Mouse (Mus musculus) midbrain, embryonic 10.5 days (tissue): ENCODE results near the gene Xxylt1. TPM values are rescaled to one million over a fixed set of nuclear protein-coding genes. Genes with fewer than 3 reads are reported as not detected.

Source experiments
- DNase-seq: peaks from one replicate; pipeline ENCODE4 v3.0.0-alpha.2; 2017; ENCODE audit warnings: low spot score
- H3K27ac ChIP-seq: fragments of 300-500 bp; sonication (generic); replicated peaks from 2 replicates; pipeline ENCODE4 v1.5.1; 2016; ENCODE audit warnings: mild to moderate bottlenecking
- H3K27me3 ChIP-seq: fragments of 300-500 bp; sonication (generic); 2 replicates; pipeline ENCODE4 v1.6.1; 2016; ENCODE audit warnings: low read depth, mild to moderate bottlenecking; ENCODE audit not compliant: poor library complexity, severe bottlenecking
- H3K36me3 ChIP-seq: fragments of 300-500 bp; sonication (generic); 2 replicates; pipeline ENCODE4 v1.6.1; 2016; ENCODE audit warnings: mild to moderate bottlenecking, moderate library complexity
- H3K4me1 ChIP-seq: fragments of 300-500 bp; sonication (generic); 2 replicates; pipeline ENCODE4 v1.6.1; 2016
- H3K4me3 ChIP-seq: fragments of 300-500 bp; sonication (generic); 2 replicates; pipeline ENCODE4 v1.5.1; 2016; ENCODE audit warnings: mild to moderate bottlenecking, moderate library complexity
- H3K9me3 ChIP-seq: fragments of 300-500 bp; sonication (generic); replicated peaks from 2 replicates; pipeline ENCODE4 v1.6.1; 2016; ENCODE audit warnings: mild to moderate bottlenecking
- WGBS: fragments of 180-500 bp; shearing (Covaris S2); methylation state at CpG from one replicate; pipeline ENCODE4 v1.1.7; 2016; 5-methylcytosine and 5-hydroxymethylcytosine counted together
- polyA plus RNA-seq: library from polyadenylated mRNA; unstranded; fragments of >200 nt; fragmentation: Nextera tagmentation; extraction: Ambion mirVana; gene quantifications from 2 replicates; pipeline ENCODE4 v1.2.1, GENCODE M21; 2016

Gene Xxylt1
- 13.6 and 14.0 TPM in 2 replicates for polyA plus RNA-seq

GRCm38 (mm10) chr16:31081125-31081664, at the start of gene Xxylt1:
Gene Xxylt1 (minus strand): TSS chr16:31081432.
- WGBS: under 1% methylated on average over 54 of the region's 54 CpGs
- peak within 1 kb of the TSS; percentile 82 for H3K4me3 ChIP-seq

GRCm38 (mm10) chr16:31128116-31128515, 46.9 kb upstream of the Xxylt1 start:
- Histone ChIP-seq H3K36me3 (peaks cover 26% of the 10 kb centered on the region), H3K9me3 (no peaks in the 10 kb centered on the region), H3K27me3 (no peaks in the 10 kb centered on the region), H3K27ac (no peak overlapping the region), H3K4me1 (no peaks in the 10 kb centered on the region), H3K4me3 (no peak overlapping the region)
- 92% methylated on average over 5 of the region's 5 CpGs for WGBS
- no peak for DNase-seq

More at GRCm38 (mm10) chr16:31081125-31081664, at the start of gene Xxylt1:
- no peaks in the 10 kb centered on the region for H3K27me3 ChIP-seq
- DNase-seq: peak; percentile 95
- 0 out of 2 replicates have a peak, but pooled peaks cover 2% of the 10 kb centered on the region for H3K36me3 ChIP-seq
- peak within 1 kb of the TSS; percentile 84 for H3K27ac ChIP-seq
- no peaks in the 10 kb centered on the region for H3K9me3 ChIP-seq
- H3K4me1 ChIP-seq: peaks cover 26% of the 10 kb centered on the region

- Histone ChIP-seq H3K4me3 (no peak overlapping the region), H3K36me3 (peaks cover 28% of the 10 kb centered on the region), H3K9me3 (no peaks in the 10 kb centered on the region), H3K4me1 (no peaks in the 10 kb centered on the region), H3K27me3 (no peaks in the 10 kb centered on the region), H3K27ac (no peak overlapping the region)
- WGBS: 63% methylated on average over 5 of the region's 5 CpGs
- DNase-seq: no peak
Measured at GRCm38 (mm10) chr16:31124991-31125390, 43.8 kb upstream of the Xxylt1 start.

- WGBS: 96% methylated on average over 6 of the region's 6 CpGs
- Histone ChIP-seq H3K4me1 (no peaks in the 10 kb centered on the region), H3K27ac (no peak overlapping the region), H3K36me3 (peaks cover 26% of the 10 kb centered on the region), H3K9me3 (no peaks in the 10 kb centered on the region), H3K4me3 (no peak overlapping the region), H3K27me3 (no peaks in the 10 kb centered on the region)
- no peak for DNase-seq
Measured at GRCm38 (mm10) chr16:31121612-31122011, 40.4 kb upstream of the Xxylt1 start.

- H3K9me3 ChIP-seq: peaks cover 5% of the 10 kb centered on the region; the same call in 1 of the 2 replicates
- H3K27ac ChIP-seq: no peak overlapping the region
- peaks cover 52% of the 10 kb centered on the region for H3K36me3 ChIP-seq
- no peaks in the 10 kb centered on the region for H3K27me3 ChIP-seq
- no peak for DNase-seq
- H3K4me1 ChIP-seq: no peaks in the 10 kb centered on the region
- no peak overlapping the region for H3K4me3 ChIP-seq
Measured at GRCm38 (mm10) chr16:31113596-31113995, 32.4 kb upstream of the Xxylt1 start.

GRCm38 (mm10) chr16:31101352-31101751, 20.1 kb upstream of the Xxylt1 start:
- no peak for DNase-seq
- H3K4me1 ChIP-seq: no peaks in the 10 kb centered on the region
- H3K36me3 ChIP-seq: peaks cover 56% of the 10 kb centered on the region
- no peak overlapping the region for H3K27ac ChIP-seq
- H3K4me3 ChIP-seq: no peak overlapping the region
- H3K27me3 ChIP-seq: no peaks in the 10 kb centered on the region
- WGBS: 87% methylated on average over 2 of the region's 2 CpGs
- H3K9me3 ChIP-seq: no peaks in the 10 kb centered on the region

- Histone ChIP-seq H3K4me1 (no peaks in the 10 kb centered on the region), H3K27ac (no peak overlapping the region), H3K36me3 (peaks cover 48% of the 10 kb centered on the region), H3K9me3 (no peaks in the 10 kb centered on the region), H3K27me3 (no peaks in the 10 kb centered on the region), H3K4me3 (no peak overlapping the region)
- 84% methylated on average over 1 of the region's 1 CpGs for WGBS
- DNase-seq: no peak
Measured at GRCm38 (mm10) chr16:31099906-31100305, 18.7 kb upstream of the Xxylt1 start.

GRCm38 (mm10) chr16:31094036-31094435, 12.8 kb upstream of the Xxylt1 start:
- H3K4me1 ChIP-seq: peaks cover 18% of the 10 kb centered on the region
- H3K4me3 ChIP-seq: no peak overlapping the region
- H3K9me3 ChIP-seq: no peaks in the 10 kb centered on the region
- H3K27ac ChIP-seq: no peak overlapping the region
- 0 out of 2 replicates have a peak, but pooled peaks cover under 1% of the 10 kb centered on the region for H3K36me3 ChIP-seq
- 72% methylated on average over 6 of the region's 6 CpGs for WGBS
- H3K27me3 ChIP-seq: no peaks in the 10 kb centered on the region
- no peak for DNase-seq

GRCm38 (mm10) chr16:31093186-31093585, 12.0 kb upstream of the Xxylt1 start:
- no peak overlapping the region for H3K4me3 ChIP-seq
- DNase-seq: peak; percentile 42
- 29% methylated on average over 9 of the region's 9 CpGs for WGBS
- H3K4me1 ChIP-seq: peaks cover 18% of the 10 kb centered on the region
- H3K27me3 ChIP-seq: no peaks in the 10 kb centered on the region
- 0 out of 2 replicates have a peak overlapping the region, but pooled peaks have one; percentile 49 for H3K27ac ChIP-seq
- H3K9me3 ChIP-seq: no peaks in the 10 kb centered on the region
- no peaks in the 10 kb centered on the region for H3K36me3 ChIP-seq

- Histone ChIP-seq H3K27ac (peak overlapping the region; percentile 84), H3K4me1 (peaks cover 26% of the 10 kb centered on the region), H3K27me3 (no peaks in the 10 kb centered on the region), H3K4me3 (peak overlapping the region; percentile 82), H3K36me3 (0 out of 2 replicates have a peak, but pooled peaks cover 2% of the 10 kb centered on the region), H3K9me3 (no peaks in the 10 kb centered on the region)
- 76% methylated on average over 6 of the region's 6 CpGs for WGBS
- no peak for DNase-seq
Measured at GRCm38 (mm10) chr16:31081891-31082290, 659 bp upstream of the Xxylt1 start.

GRCm38 (mm10) chr16:31080573-31081051, 620 bp downstream of the Xxylt1 start:
- H3K27ac ChIP-seq: peak overlapping the region; percentile 84
- 0 out of 2 replicates have a peak, but pooled peaks cover 2% of the 10 kb centered on the region for H3K36me3 ChIP-seq
- H3K4me3 ChIP-seq: peak overlapping the region; percentile 82
- no peaks in the 10 kb centered on the region for H3K27me3 ChIP-seq
- H3K9me3 ChIP-seq: no peaks in the 10 kb centered on the region
- under 1% methylated on average over 36 of the region's 36 CpGs for WGBS
- peak; percentile 78 for DNase-seq
- peaks cover 26% of the 10 kb centered on the region for H3K4me1 ChIP-seq

- 93% methylated on average over 5 of the region's 5 CpGs for WGBS
- Histone ChIP-seq H3K4me1 (peaks cover 26% of the 10 kb centered on the region), H3K9me3 (no peaks in the 10 kb centered on the region), H3K36me3 (0 out of 2 replicates have a peak, but pooled peaks cover 2% of the 10 kb centered on the region), H3K4me3 (no peak overlapping the region), H3K27ac (no peak overlapping the region), H3K27me3 (no peaks in the 10 kb centered on the region)
- no peak for DNase-seq
Measured at GRCm38 (mm10) chr16:31077396-31077795, 3.8 kb downstream of the Xxylt1 start.

- no peaks in the 10 kb centered on the region for H3K27me3 ChIP-seq
- H3K4me3 ChIP-seq: no peak overlapping the region
- no peaks in the 10 kb centered on the region for H3K9me3 ChIP-seq
- no peak overlapping the region for H3K27ac ChIP-seq
- WGBS: 87% methylated on average over 8 of the region's 8 CpGs
- no peak for DNase-seq
- peaks cover 21% of the 10 kb centered on the region for H3K4me1 ChIP-seq
- 0 out of 2 replicates have a peak, but pooled peaks cover 2% of the 10 kb centered on the region for H3K36me3 ChIP-seq
Measured at GRCm38 (mm10) chr16:31076436-31076835, 4.8 kb downstream of the Xxylt1 start.
